Mouse (Mus musculus): ENCODE data around the gene Zdhhc18.

- no peak for TF ChIP-seq POLR2A (IDR thresholded peaks at IDR 0.05; ENCODE audit: borderline replicate concordance, low read depth, low read length)
- TF ChIP-seq CTCF (IDR thresholded peaks at IDR 0.05; ENCODE audit: low read depth, low read length), result no peak
Observed at GRCm38 (mm10) chr4:133628517-133628916, 21.4 kb downstream of the Zdhhc18 start.

Measured in bone marrow macrophage, adult 2 months (primary cell).